Mouse (Mus musculus) effector memory CD4-positive, alpha-beta T cell, adult 5 months (primary cell): ENCODE results near the gene Zpbp. TPM values are rescaled to one million over a fixed set of nuclear protein-coding genes. Genes with fewer than 3 reads are reported as not detected.

ENCODE experiments used
- polyA plus RNA-seq: library from polyadenylated mRNA; unstranded; fragments of 100-300 nt; shearing (Covaris generic); gene quantifications from one replicate; pipeline ENCODE4 v1.2.1, GENCODE M21; 2017

Zpbp gene
- 2.1 TPM for polyA plus RNA-seq

DNA sequence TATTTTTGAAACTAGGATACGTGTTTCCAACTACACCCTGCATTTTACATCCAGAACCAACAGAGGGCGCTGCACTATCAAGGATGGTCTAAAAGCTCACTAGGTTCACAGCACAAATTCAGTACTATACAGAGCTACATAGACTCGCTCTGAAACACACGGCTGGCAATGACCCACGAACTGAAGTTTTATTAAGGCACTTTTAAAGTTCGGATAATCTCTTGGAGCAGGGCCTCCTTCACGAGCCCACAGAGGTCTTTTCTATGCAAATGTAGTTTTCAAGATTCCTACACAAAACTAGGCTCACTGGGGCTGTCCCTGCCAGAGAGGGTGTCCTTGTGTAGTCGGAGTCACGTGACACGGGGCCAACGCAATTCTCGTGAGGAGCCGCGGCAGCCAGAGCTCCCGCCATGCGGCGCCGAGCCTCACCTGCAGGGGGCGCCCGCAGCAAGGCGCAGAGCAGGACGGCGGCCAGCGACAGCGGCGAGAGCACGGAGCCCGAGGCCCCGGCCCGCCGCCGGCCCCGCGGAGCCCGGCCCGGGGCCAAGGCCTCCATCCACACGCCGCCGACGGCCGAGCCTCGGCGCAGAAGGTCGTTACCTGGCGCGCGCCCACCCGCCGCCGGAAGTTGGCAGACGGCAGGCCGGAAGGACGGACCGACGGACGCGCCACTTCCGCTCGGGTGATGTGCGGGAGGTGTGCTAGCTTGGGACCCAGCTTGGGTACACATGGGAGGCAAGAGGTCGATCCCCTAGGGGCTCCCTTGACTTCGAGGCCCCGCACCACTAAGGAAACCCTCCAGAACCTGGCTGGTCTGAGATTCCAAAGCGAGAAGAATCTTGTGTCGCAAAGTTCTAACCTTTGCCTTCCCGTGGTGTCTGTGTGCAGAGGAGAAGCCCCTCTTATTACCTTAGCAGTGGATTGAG, at the start of gene Zpbp, which contains the start of gene Spata48:
TSS of gene Zpbp (minus strand) at position 774 of the 926 bp plus-strand sequence.
TSS of gene Spata48 (plus strand) at position 460 of the 926 bp plus-strand sequence.

Other genes starting within 250 kb of the Zpbp start
- 0.26 TPM for gene Spata48, start 314 bp downstream of the Zpbp start, polyA plus RNA-seq
- not detected for gene 4930512M02Rik, start 165.4 kb upstream of the Zpbp start, polyA plus RNA-seq
- 159 TPM for gene Ikzf1, start 222.6 kb upstream of the Zpbp start, polyA plus RNA-seq